Mouse (Mus musculus): Measurements from ENCODE around the gene Gga2.

DNA sequence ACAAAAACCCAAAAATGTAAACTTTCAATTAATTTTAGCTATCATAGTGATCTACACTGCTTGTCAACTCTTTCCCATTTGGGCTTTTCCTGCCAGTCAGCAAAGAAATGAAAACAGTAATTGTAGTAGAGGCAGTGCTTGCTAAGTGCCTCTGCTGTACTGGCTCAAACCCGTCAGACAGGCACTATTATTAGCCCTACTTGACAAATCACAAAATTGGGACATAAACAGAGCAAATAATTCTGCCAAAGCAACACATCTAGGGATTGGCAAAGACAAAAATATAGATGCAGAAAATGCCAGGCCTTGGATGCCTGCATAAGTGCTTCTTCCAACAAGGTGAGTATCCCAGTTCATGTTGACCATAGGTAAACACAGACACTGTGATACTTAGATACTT is 44.6 kb upstream of the Gga2 start:
- TF ChIP-seq GATA1 (IDR thresholded peaks at IDR 0.05; ENCODE audit: low read depth, low read length) = no peak
- TF ChIP-seq EP300 (IDR thresholded peaks at IDR 0.05; ENCODE audit: low read depth in 1 of 2, low read length in 2 of 2) = no peak
- TF ChIP-seq ZC3H11A (IDR thresholded peaks at IDR 0.05; ENCODE audit: low read depth, low read length) = no peak
- TF ChIP-seq USF1 (IDR thresholded peaks at IDR 0.05; ENCODE audit: low read depth, low read length) = no peak
- no peak for TF ChIP-seq POLR2AphosphoS2 (IDR thresholded peaks at IDR 0.05; ENCODE audit: low read length)
- TF ChIP-seq CTCF (IDR thresholded peaks at IDR 0.05 in 2 of 3, conservative IDR thresholded peaks at IDR 0.05 in 1 of 3; ENCODE audit: control insufficient read depth in 1 of 3, insufficient read depth in 1 of 3, low read depth in 2 of 3, low read length in 3 of 3, poor library complexity in 1 of 3, severe bottlenecking in 1 of 3) = no peak
- no peak for TF ChIP-seq POLR2A (IDR thresholded peaks at IDR 0.05; ENCODE audit: control insufficient read depth in 1 of 2, insufficient read depth in 1 of 2, low read depth in 1 of 2, low read length in 2 of 2, poor library complexity in 1 of 2)
- no peak for TF ChIP-seq ZNF384 (IDR thresholded peaks at IDR 0.05; ENCODE audit: low read depth, low read length)
- TF ChIP-seq MYC (IDR thresholded peaks at IDR 0.05; ENCODE audit: low read depth, low read length) = no peak
- TF ChIP-seq RCOR1 (IDR thresholded peaks at IDR 0.05; ENCODE audit: low read depth, low read length) = no peak

All from MEL (cell line).